Mouse (Mus musculus) embryonic fibroblast, embryonic 13.5 days (primary cell): ENCODE results near the gene Ppp1r12c. TPM values are rescaled to one million over a fixed set of nuclear protein-coding genes. Genes with fewer than 3 reads are reported as not detected.

Source experiments
- H3K27ac ChIP-seq: 2 replicates; pipeline ENCODE4 v1.5.1; 2012; ENCODE audit warnings: low read length, control low read depth, inconsistent platforms; ENCODE audit not compliant: insufficient read depth
- H3K4me1 ChIP-seq: 2 replicates; pipeline ENCODE4 v1.6.1; 2011; ENCODE audit warnings: low read length; ENCODE audit not compliant: control insufficient read depth, insufficient read depth
- H3K4me3 ChIP-seq: 2 replicates; pipeline ENCODE4 v1.5.1; 2011; ENCODE audit warnings: mild to moderate bottlenecking, control low read depth, low read length; ENCODE audit not compliant: insufficient read depth
- CTCF ChIP-seq: IDR thresholded peaks from 2 replicates; pipeline ENCODE4 v1.5.1; 2011; ENCODE audit warnings: mild to moderate bottlenecking, control low read depth, low read length, moderate library complexity, borderline replicate concordance; ENCODE audit not compliant: insufficient read depth
- POLR2A ChIP-seq: IDR thresholded peaks from 2 replicates; pipeline ENCODE4 v1.6.1; 2011; ENCODE audit warnings: low read depth, mild to moderate bottlenecking, control low read depth, low read length, moderate library complexity
- polyA plus RNA-seq: library from polyadenylated mRNA; stranded (reverse); fragments of >200 nt; gene quantifications from 2 replicates; pipeline ENCODE4 v1.2.4, GENCODE M21; 2011; ENCODE audit warnings: low read depth; ENCODE audit not compliant: missing spikeins, insufficient read length

The Ppp1r12c gene
- polyA plus RNA-seq, 1 experiment = 72.2 TPM

- H3K4me1 ChIP-seq = peaks cover 9% of the 10 kb centered on the region
- H3K27ac ChIP-seq = no peak overlapping the region
- TF ChIP-seq CTCF (no peak), POLR2A (no peak)
- H3K4me3 ChIP-seq = no peak overlapping the region
These were observed 8.9 kb downstream of the Ppp1r12c start for GRCm38 (mm10) chr7:4492284-4493224.

GRCm38 (mm10) chr7:4491308-4491707 is 10.2 kb downstream of the Ppp1r12c start:
- TF ChIP-seq CTCF (no peak), POLR2A (no peak)
- H3K4me1 ChIP-seq = peaks cover 9% of the 10 kb centered on the region
- H3K4me3 ChIP-seq = no peak overlapping the region
- no peak overlapping the region for H3K27ac ChIP-seq

GRCm38 (mm10) chr7:4482281-4482680 is 19.2 kb downstream of the Ppp1r12c start:
- H3K4me1 ChIP-seq = peaks cover 3% of the 10 kb centered on the region; the same call in 1 of the 2 replicates
- TF ChIP-seq POLR2A (no peak), CTCF (no peak)
- no peak overlapping the region for H3K27ac ChIP-seq
- H3K4me3 ChIP-seq = no peak overlapping the region

- H3K27ac ChIP-seq = no peak overlapping the region
- no peak overlapping the region for H3K4me3 ChIP-seq
- no peak for TF ChIP-seq POLR2A
- peak; percentile 41; the same call in 1 of the 2 replicates for TF ChIP-seq CTCF
- peaks cover 3% of the 10 kb centered on the region; the same call in 1 of the 2 replicates for H3K4me1 ChIP-seq
These were observed 21.8 kb downstream of the Ppp1r12c start for GRCm38 (mm10) chr7:4479674-4480073.

GRCm38 (mm10) chr7:4478796-4479291 is 22.6 kb downstream of the Ppp1r12c start:
- peaks cover 3% of the 10 kb centered on the region; the same call in 1 of the 2 replicates for H3K4me1 ChIP-seq
- no peak for TF ChIP-seq CTCF
- peak overlapping the region; percentile 66 for H3K27ac ChIP-seq
- H3K4me3 ChIP-seq = peak overlapping the region; percentile 46

- peak overlapping the region; percentile 46 for H3K4me3 ChIP-seq
- H3K27ac ChIP-seq = peak overlapping the region; percentile 67
- peaks cover 3% of the 10 kb centered on the region; the same call in 1 of the 2 replicates for H3K4me1 ChIP-seq
- peak; percentile 86 for TF ChIP-seq POLR2A
- TF ChIP-seq CTCF = no peak
These were observed 23.3 kb downstream of the Ppp1r12c start for GRCm38 (mm10) chr7:4478021-4478795.

- Histone ChIP-seq H3K27ac (no peak overlapping the region), H3K4me1 (peaks cover 7% of the 10 kb centered on the region; the same call in 1 of the 2 replicates), H3K4me3 (no peak overlapping the region)
- no peak for TF ChIP-seq POLR2A
- TF ChIP-seq CTCF = no peak
These were observed 27.5 kb downstream of the Ppp1r12c start for GRCm38 (mm10) chr7:4473940-4474339.

- no peak for TF ChIP-seq POLR2A
- TF ChIP-seq CTCF = peak; percentile 74
- 0 out of 2 replicates have a peak, but pooled peaks cover 4% of the 10 kb centered on the region for H3K4me1 ChIP-seq
- peak overlapping the region; percentile 32 for H3K4me3 ChIP-seq
- no peak overlapping the region for H3K27ac ChIP-seq
These were observed 30.3 kb downstream of the Ppp1r12c start for GRCm38 (mm10) chr7:4471179-4471555.

GRCm38 (mm10) chr7:4470275-4471178 is 31.0 kb downstream of the Ppp1r12c start:
- TF ChIP-seq CTCF = no peak
- peak; percentile 31; the same call in 1 of the 2 replicates for TF ChIP-seq POLR2A
- peak overlapping the region; percentile 32 for H3K4me3 ChIP-seq
- H3K4me1 ChIP-seq = 0 out of 2 replicates have a peak, but pooled peaks cover 4% of the 10 kb centered on the region
- H3K27ac ChIP-seq = no peak overlapping the region
